Mouse (Mus musculus) myocyte (in vitro differentiated cells): Measurements from ENCODE around the gene Ciapin1. TPM values are rescaled to one million over a fixed set of nuclear protein-coding genes. Genes with fewer than 3 reads are reported as not detected.

Experiments used
- H3K27me3 ChIP-seq: one replicate; pipeline ENCODE4 v1.6.1; 2011; ENCODE audit not compliant: control insufficient read depth, insufficient read depth, insufficient read length
- H3K36me3 ChIP-seq: one replicate; pipeline ENCODE4 v1.6.1; 2011; ENCODE audit not compliant: control insufficient read depth, insufficient read depth
- H3K4me2 ChIP-seq: one replicate; pipeline ENCODE4 v1.6.1; 2011; ENCODE audit warnings: low read depth, control low read depth
- H3K4me3 ChIP-seq: one replicate; pipeline ENCODE4 v1.5.1; 2011; ENCODE audit warnings: mild to moderate bottlenecking, control low read depth, moderate library complexity
- H3K79me2 ChIP-seq: one replicate; pipeline ENCODE4 v1.6.1; 2011; ENCODE audit not compliant: control insufficient read depth, insufficient read depth
- H3ac ChIP-seq: one replicate; pipeline ENCODE4 v1.6.1; 2011; ENCODE audit not compliant: control insufficient read depth, insufficient read length
- CEBPB ChIP-seq: IDR thresholded peaks from 2 replicates; pipeline ENCODE4 v1.6.1; 2011; ENCODE audit warnings: mild to moderate bottlenecking, moderate library complexity; ENCODE audit not compliant: poor library complexity, insufficient read depth, severe bottlenecking
- E2F4 ChIP-seq: IDR thresholded peaks from one replicate; pipeline ENCODE4 v1.6.1; 2011; ENCODE audit warnings: mild to moderate bottlenecking, control low read depth, moderate library complexity; ENCODE audit not compliant: insufficient read depth
- MAX ChIP-seq: IDR thresholded peaks from one replicate; pipeline ENCODE4 v1.6.1; 2011; ENCODE audit warnings: low read depth, mild to moderate bottlenecking, control low read depth
- MYOD1 ChIP-seq, 3 experiments: IDR thresholded peaks; one replicate each; pipeline ENCODE4 v1.6.1; 2011; ENCODE audit warnings: control low read depth in 2 of 3, low read depth in 2 of 3, mild to moderate bottlenecking in 2 of 3, moderate library complexity in 1 of 3; ENCODE audit not compliant: insufficient read length in 2 of 3, control insufficient read depth in 1 of 3
- MYOG ChIP-seq, 3 experiments: IDR thresholded peaks; one replicate each; pipeline ENCODE4 v1.6.1; 2011; ENCODE audit warnings: control low read depth in 2 of 3, low read depth in 2 of 3, mild to moderate bottlenecking in 2 of 3; ENCODE audit not compliant: insufficient read length in 2 of 3, control insufficient read depth in 1 of 3, insufficient read depth in 1 of 3
- POLR2A ChIP-seq: IDR thresholded peaks from one replicate; pipeline ENCODE4 v1.6.1; 2011; ENCODE audit warnings: low read depth, mild to moderate bottlenecking, control low read depth, moderate library complexity; ENCODE audit not compliant: insufficient read length
- POLR2AphosphoS2 ChIP-seq: IDR thresholded peaks from one replicate; pipeline ENCODE4 v1.6.1; 2011; ENCODE audit warnings: low read depth, control low read depth; ENCODE audit not compliant: insufficient read length
- REST ChIP-seq: IDR thresholded peaks from one replicate; pipeline ENCODE4 v1.6.1; 2011; ENCODE audit warnings: mild to moderate bottlenecking, control low read depth, moderate library complexity; ENCODE audit not compliant: insufficient read depth, insufficient read length
- SRF ChIP-seq: IDR thresholded peaks from one replicate; pipeline ENCODE4 v1.6.1; 2011; ENCODE audit warnings: low read depth; ENCODE audit not compliant: control insufficient read depth, insufficient read length
- TCF12 ChIP-seq: IDR thresholded peaks from one replicate; pipeline ENCODE4 v1.6.1; 2011; ENCODE audit warnings: mild to moderate bottlenecking, control low read depth; ENCODE audit not compliant: poor library complexity, insufficient read depth, severe bottlenecking
- TCF3 ChIP-seq: IDR thresholded peaks from one replicate; pipeline ENCODE4 v1.6.1; 2011; ENCODE audit warnings: low read depth, control low read depth; ENCODE audit not compliant: insufficient read length
- USF1 ChIP-seq: IDR thresholded peaks from one replicate; pipeline ENCODE4 v1.6.1; 2011; ENCODE audit warnings: low read depth, mild to moderate bottlenecking, control low read depth, moderate library complexity
- polyA plus RNA-seq: library from polyadenylated mRNA; unstranded; fragments of >200 nt; fragmentation: generic; extraction: Trizol; gene quantifications from one replicate; pipeline ENCODE4 v1.2.1, GENCODE M21; 2012; ENCODE audit warnings: missing spikeins

Gene Ciapin1
- polyA plus RNA-seq, 1 experiment: 74.9 TPM

DNA sequence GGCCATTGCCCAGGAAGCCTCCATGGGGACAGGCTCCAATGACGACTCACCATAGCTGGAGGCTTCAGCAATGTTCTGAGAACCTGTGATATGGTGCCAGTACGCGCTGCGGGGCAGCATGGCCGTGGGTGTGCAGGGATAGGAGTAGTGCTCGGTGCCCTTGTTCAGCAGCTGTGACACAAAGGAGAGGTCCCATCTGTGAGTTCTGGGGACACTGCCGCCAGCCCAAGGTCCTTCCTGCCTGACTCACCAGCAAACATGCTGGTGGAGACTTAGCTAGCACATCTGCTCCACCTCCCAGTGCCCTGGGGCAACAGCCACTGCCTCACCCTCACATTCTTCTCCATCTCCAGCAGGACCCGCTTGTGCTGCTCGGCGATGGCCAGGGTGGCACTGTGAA is 27.1 kb upstream of the Ciapin1 start:
- Histone ChIP-seq H3K36me3 (peaks cover 13% of the 10 kb centered on the region), H3K4me3 (no peak overlapping the region), H3ac (no peak overlapping the region), H3K4me2 (no peak overlapping the region), H3K27me3 (no peaks in the 10 kb centered on the region), H3K79me2 (no peaks in the 10 kb centered on the region)
- peak; percentile 72 for TF ChIP-seq POLR2AphosphoS2
- TF ChIP-seq TCF3: no peak

DNA sequence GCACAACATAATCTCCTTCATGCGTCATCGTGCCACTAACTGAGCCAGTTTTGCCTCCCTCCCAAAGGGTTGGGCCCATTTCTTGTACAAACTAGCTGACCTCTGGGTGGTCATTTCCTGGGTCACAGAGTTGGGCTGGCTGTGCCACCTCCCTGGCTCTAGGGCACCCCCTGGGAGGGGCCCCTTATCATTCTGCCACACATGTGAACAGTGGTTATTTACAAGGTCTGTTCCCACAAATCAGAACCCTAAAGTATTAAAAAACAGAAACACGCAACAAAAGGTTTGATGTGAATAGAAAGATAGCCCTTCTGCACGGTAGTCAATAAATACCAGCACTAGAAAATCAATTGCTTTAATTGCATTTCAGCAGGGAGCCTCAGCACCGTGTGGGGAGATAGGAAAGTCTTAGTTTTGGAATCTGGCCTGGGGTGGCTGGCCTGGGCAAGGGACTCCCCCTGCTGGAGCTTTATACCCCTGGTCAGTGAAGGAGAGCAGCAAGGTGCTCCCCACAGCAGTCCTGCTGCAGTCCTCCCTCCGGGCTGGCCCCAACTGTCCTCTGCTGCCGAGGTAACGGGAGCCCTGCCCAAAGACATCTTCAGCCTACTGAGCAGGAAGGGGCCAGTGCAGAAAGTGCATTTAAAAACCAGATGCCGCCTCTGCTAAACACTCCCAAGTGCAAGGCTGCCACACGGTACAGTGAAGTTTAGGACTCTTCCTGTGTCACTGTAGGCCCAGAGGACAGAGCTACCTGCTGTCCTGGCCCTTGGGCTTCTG is 25.9 kb upstream of the Ciapin1 start:
- Histone ChIP-seq H3K36me3 (peaks cover 13% of the 10 kb centered on the region), H3K27me3 (no peaks in the 10 kb centered on the region), H3ac (no peak overlapping the region), H3K4me3 (no peak overlapping the region), H3K79me2 (peaks cover 4% of the 10 kb centered on the region), H3K4me2 (no peak overlapping the region)
- no peak for TF ChIP-seq TCF3
- TF ChIP-seq REST: no peak
- TF ChIP-seq POLR2A: no peak
- no peak for TF ChIP-seq MYOD1 (IDR thresholded peaks at IDR 0.05; ENCODE audit: control insufficient read depth in 1 of 3, insufficient read length in 2 of 3, low read depth in 2 of 3)
- no peak for TF ChIP-seq MYOG (IDR thresholded peaks at IDR 0.05; ENCODE audit: control insufficient read depth in 1 of 3, insufficient read depth in 1 of 3, insufficient read length in 2 of 3, low read depth in 2 of 3)
- no peak for TF ChIP-seq POLR2AphosphoS2

DNA sequence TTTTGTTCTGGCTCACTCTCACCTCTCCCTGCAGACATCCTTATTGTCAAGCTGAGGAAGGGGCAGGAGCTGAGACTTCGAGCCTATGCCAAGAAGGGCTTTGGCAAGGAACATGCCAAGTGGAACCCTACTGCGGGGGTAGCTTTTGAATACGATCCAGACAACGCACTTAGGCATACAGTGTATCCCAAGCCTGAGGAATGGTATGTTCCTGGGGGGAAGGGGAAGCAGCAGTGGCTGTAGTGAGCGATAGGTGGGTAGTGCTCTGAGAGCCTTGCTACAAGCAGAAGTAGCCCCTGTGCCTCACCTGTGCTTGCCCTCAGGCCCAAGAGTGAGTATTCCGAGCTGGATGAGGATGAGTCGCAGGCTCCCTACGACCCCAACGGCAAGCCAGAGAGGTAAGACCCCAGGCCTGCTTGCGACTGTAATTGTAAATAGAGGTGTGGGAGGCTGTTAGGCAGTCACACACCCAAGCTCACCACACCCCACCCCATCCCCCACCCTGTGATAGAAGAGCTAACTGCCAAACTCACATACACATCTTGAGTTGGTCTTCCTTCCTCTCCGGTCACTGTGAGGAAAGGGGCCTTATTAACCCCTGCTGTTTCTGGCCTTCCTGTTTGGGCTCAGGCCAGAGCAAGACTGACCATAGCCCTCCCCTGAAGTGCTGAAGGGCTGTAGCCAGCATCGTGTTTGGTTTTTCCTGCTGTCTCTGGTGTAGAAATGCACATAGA is 24.5 kb upstream of the Ciapin1 start:
- Histone ChIP-seq H3ac (no peak overlapping the region), H3K4me3 (no peak overlapping the region), H3K36me3 (peaks cover 13% of the 10 kb centered on the region), H3K27me3 (no peaks in the 10 kb centered on the region), H3K79me2 (peaks cover 18% of the 10 kb centered on the region), H3K4me2 (no peak overlapping the region)
- TF ChIP-seq E2F4 (no peak), REST (no peak), MYOD1 (IDR thresholded peaks at IDR 0.05; ENCODE audit: control insufficient read depth in 1 of 3, insufficient read length in 2 of 3, low read depth in 2 of 3) (no peak), SRF (no peak), MAX (no peak), USF1 (no peak), MYOG (IDR thresholded peaks at IDR 0.05; ENCODE audit: control insufficient read depth in 1 of 3, insufficient read depth in 1 of 3, insufficient read length in 2 of 3, low read depth in 2 of 3) (no peak)

GRCm38 (mm10) chr8:94861352-94861910 is 23.3 kb upstream of the Ciapin1 start:
- H3ac ChIP-seq: no peak overlapping the region
- TF ChIP-seq SRF (no peak), MAX (no peak), MYOD1 (IDR thresholded peaks at IDR 0.05; ENCODE audit: control insufficient read depth in 1 of 3, insufficient read length in 2 of 3, low read depth in 2 of 3) (no peak), MYOG (IDR thresholded peaks at IDR 0.05; ENCODE audit: control insufficient read depth in 1 of 3, insufficient read depth in 1 of 3, insufficient read length in 2 of 3, low read depth in 2 of 3) (no peak), POLR2AphosphoS2 (no peak), E2F4 (no peak), CEBPB (no peak), TCF3 (no peak), POLR2A (no peak), REST (no peak), TCF12 (no peak), USF1 (no peak)
- H3K27me3 ChIP-seq: no peaks in the 10 kb centered on the region
- H3K36me3 ChIP-seq: peaks cover 13% of the 10 kb centered on the region
- peaks cover 19% of the 10 kb centered on the region for H3K79me2 ChIP-seq
- no peak overlapping the region for H3K4me2 ChIP-seq
- H3K4me3 ChIP-seq: no peak overlapping the region
